Mouse (Mus musculus) small intestine, adult 2 months (tissue): ENCODE data around the gene Vsig2. TPM values are rescaled to one million over a fixed set of nuclear protein-coding genes. Genes with fewer than 3 reads are reported as not detected.

Experiments
- H3K27ac ChIP-seq: fragments of 200-500 bp; 2 replicates; pipeline ENCODE4 v1.5.1; 2012; ENCODE audit warnings: low read depth, low read length, control low read depth, inconsistent platforms; ENCODE audit not compliant: insufficient read depth
- H3K27me3 ChIP-seq: fragments of 200-500 bp; 2 replicates; pipeline ENCODE4 v1.6.1; 2012; ENCODE audit warnings: mild to moderate bottlenecking, moderate library complexity, low read length, inconsistent platforms; ENCODE audit not compliant: control insufficient read depth, insufficient read depth
- H3K36me3 ChIP-seq: fragments of 200-500 bp; 2 replicates; pipeline ENCODE4 v1.6.1; 2012; ENCODE audit warnings: mild to moderate bottlenecking, low read length, control low read depth, inconsistent platforms; ENCODE audit not compliant: control insufficient read depth, insufficient read depth
- H3K4me1 ChIP-seq: fragments of 200-500 bp; 2 replicates; pipeline ENCODE4 v1.6.1; 2012; ENCODE audit warnings: low read length, inconsistent platforms, mixed read lengths; ENCODE audit not compliant: control insufficient read depth, insufficient read depth, insufficient read length
- H3K4me3 ChIP-seq: fragments of 200-500 bp; 2 replicates; pipeline ENCODE4 v1.5.1; 2012; ENCODE audit warnings: low read depth, mild to moderate bottlenecking, control low read depth, inconsistent platforms, low read length, moderate library complexity
- CTCF ChIP-seq: fragments of 200-500 bp; IDR thresholded peaks from 2 replicates; pipeline ENCODE4 v1.5.1; 2012; ENCODE audit warnings: low read depth, mild to moderate bottlenecking, control low read depth, inconsistent platforms, low read length, moderate library complexity, mixed read lengths; ENCODE audit not compliant: insufficient replicate concordance, insufficient read length; ENCODE audit errors: extremely low read depth
- POLR2A ChIP-seq: fragments of 200-500 bp; IDR thresholded peaks from 2 replicates; pipeline ENCODE4 v1.6.1; 2012; ENCODE audit warnings: low read depth, mild to moderate bottlenecking, control low read depth, inconsistent platforms, low read length, moderate library complexity
- WGBS: fragments of 180-500 bp; shearing (Covaris S2); methylation state at CpG from one replicate; pipeline ENCODE4 v1.1.7; 2018; 5-methylcytosine and 5-hydroxymethylcytosine counted together
- polyA plus RNA-seq: library from polyadenylated mRNA; depleted of rRNA; stranded (reverse); fragments of >200 nt; gene quantifications from 2 replicates; pipeline ENCODE4 v1.2.3, GENCODE M21; 2012

The Vsig2 gene
- polyA plus RNA-seq, 1 experiment: 2.7 TPM

GRCm38 (mm10) chr9:37536851-37537250, 2.2 kb upstream of the Vsig2 start:
- 85% methylated on average over 4 of the region's 4 CpGs for WGBS
- no peak overlapping the region for H3K4me3 ChIP-seq
- no peaks in the 10 kb centered on the region for H3K36me3 ChIP-seq
- H3K27me3 ChIP-seq: no peaks in the 10 kb centered on the region
- H3K4me1 ChIP-seq: no peaks in the 10 kb centered on the region
- TF ChIP-seq CTCF: no peak
- no peak for TF ChIP-seq POLR2A
- H3K27ac ChIP-seq: no peak overlapping the region

- 82% methylated on average over 5 of the region's 5 CpGs for WGBS
- H3K36me3 ChIP-seq: no peaks in the 10 kb centered on the region
- H3K27ac ChIP-seq: no peak overlapping the region
- H3K4me1 ChIP-seq: no peaks in the 10 kb centered on the region
- TF ChIP-seq POLR2A: no peak
- no peak overlapping the region for H3K4me3 ChIP-seq
- no peaks in the 10 kb centered on the region for H3K27me3 ChIP-seq
These were observed 1.3 kb upstream of the Vsig2 start for GRCm38 (mm10) chr9:37537658-37538250.

- H3K27ac ChIP-seq: no peak overlapping the region
- H3K4me1 ChIP-seq: 0 out of 2 replicates have a peak, but pooled peaks cover 2% of the 10 kb centered on the region
- 89% methylated on average over 4 of the region's 4 CpGs for WGBS
- no peak overlapping the region for H3K4me3 ChIP-seq
- no peak for TF ChIP-seq POLR2A
- no peak for TF ChIP-seq CTCF
- no peaks in the 10 kb centered on the region for H3K36me3 ChIP-seq
- H3K27me3 ChIP-seq: no peaks in the 10 kb centered on the region
These were observed 1.2 kb downstream of the Vsig2 start for GRCm38 (mm10) chr9:37540226-37540625.

- Histone ChIP-seq H3K27me3 (no peaks in the 10 kb centered on the region), H3K4me3 (no peak overlapping the region), H3K4me1 (0 out of 2 replicates have a peak, but pooled peaks cover 3% of the 10 kb centered on the region), H3K27ac (no peak overlapping the region), H3K36me3 (no peaks in the 10 kb centered on the region)
- no peak for TF ChIP-seq CTCF
- no peak for TF ChIP-seq POLR2A
- 85% methylated on average over 6 of the region's 6 CpGs for WGBS
These were observed 1.9 kb downstream of the Vsig2 start for GRCm38 (mm10) chr9:37540701-37541575.

DNA sequence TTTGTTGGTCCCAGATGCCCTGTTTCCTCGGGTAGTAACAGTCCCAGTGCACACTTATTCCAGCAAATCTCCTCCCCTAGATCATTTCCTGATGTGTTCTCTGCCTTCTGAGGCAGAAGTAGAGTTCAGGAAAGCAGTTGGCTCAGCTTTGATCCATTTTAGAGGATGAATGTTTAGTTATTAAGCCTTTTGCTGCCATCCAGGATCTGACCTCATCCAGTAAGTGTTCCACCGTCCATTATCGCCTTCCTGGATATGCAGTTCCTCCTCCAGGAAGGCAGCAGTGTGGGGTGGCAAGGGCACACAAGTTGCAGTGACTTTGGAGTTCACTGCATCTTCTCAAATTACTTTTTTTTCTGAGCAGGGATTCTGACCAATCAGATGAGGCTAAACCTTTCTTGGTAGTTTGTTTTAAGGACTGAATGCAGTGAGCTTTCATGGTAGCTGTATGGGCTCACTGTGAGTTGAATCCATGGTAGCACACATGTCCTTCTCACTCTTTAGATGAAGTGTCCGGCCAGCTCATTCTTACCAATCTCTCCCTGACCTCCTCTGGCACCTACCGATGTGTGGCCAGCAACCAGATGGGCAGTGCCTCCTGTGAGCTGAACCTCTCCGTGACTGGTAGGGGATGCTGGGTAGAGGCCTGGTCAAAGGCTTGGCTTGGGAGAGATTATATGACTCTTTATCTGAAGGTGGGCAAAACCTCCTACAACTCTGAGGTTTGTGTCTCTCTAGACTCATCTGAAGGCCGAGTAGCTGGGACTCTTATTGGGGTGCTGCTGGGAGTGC, 3.0 kb downstream of the Vsig2 start:
- Histone ChIP-seq H3K4me1 (0 out of 2 replicates have a peak, but pooled peaks cover 3% of the 10 kb centered on the region), H3K27ac (0 out of 2 replicates have a peak overlapping the region, but pooled peaks have one; percentile 20), H3K4me3 (no peak overlapping the region), H3K36me3 (no peaks in the 10 kb centered on the region), H3K27me3 (no peaks in the 10 kb centered on the region)
- 80% methylated on average over 7 of the region's 7 CpGs for WGBS
- TF ChIP-seq POLR2A (no peak), CTCF (no peak)

GRCm38 (mm10) chr9:37543869-37544440, 4.9 kb downstream of the Vsig2 start:
- no peak for TF ChIP-seq POLR2A
- TF ChIP-seq CTCF: no peak
- 27% methylated on average over 12 of the region's 12 CpGs for WGBS
- H3K36me3 ChIP-seq: no peaks in the 10 kb centered on the region
- 0 out of 2 replicates have a peak, but pooled peaks cover 3% of the 10 kb centered on the region for H3K4me1 ChIP-seq
- no peak overlapping the region for H3K27ac ChIP-seq
- H3K27me3 ChIP-seq: no peaks in the 10 kb centered on the region
- peak overlapping the region; percentile 63 for H3K4me3 ChIP-seq
